Mouse (Mus musculus) limb, embryonic 13.5 days (tissue): ENCODE results near the gene Cdh15. TPM values are rescaled to one million over a fixed set of nuclear protein-coding genes. Genes with fewer than 3 reads are reported as not detected.

Experiments used
- ATAC-seq: fragments of 200-750 bp; cut with Nextera tagmentation; 2 replicates; pipeline ENCODE4 v1.8.0; 2017; ENCODE audit warnings: low read depth, moderate number of reproducible peaks, moderate TSS enrichment; ENCODE audit not compliant: low FRiP score
- H3K27ac ChIP-seq: fragments of 300-500 bp; sonication (generic); 2 replicates; pipeline ENCODE4 v1.5.1; 2015; ENCODE audit warnings: inconsistent platforms, mild to moderate bottlenecking, moderate library complexity
- H3K27me3 ChIP-seq: fragments of 300-500 bp; sonication (generic); 2 replicates; pipeline ENCODE4 v1.6.1; 2015; ENCODE audit warnings: mild to moderate bottlenecking, inconsistent platforms
- H3K36me3 ChIP-seq: fragments of 300-500 bp; sonication (generic); 2 replicates; pipeline ENCODE4 v1.6.1; 2015; ENCODE audit warnings: inconsistent platforms, mild to moderate bottlenecking, moderate library complexity
- H3K4me1 ChIP-seq: fragments of 300-500 bp; sonication (generic); 2 replicates; pipeline ENCODE4 v1.6.1; 2015; ENCODE audit warnings: inconsistent platforms
- H3K4me2 ChIP-seq: fragments of 300-500 bp; sonication (generic); replicated peaks from 2 replicates; pipeline ENCODE4 v1.6.1; 2015; ENCODE audit warnings: inconsistent platforms, mild to moderate bottlenecking, moderate library complexity
- H3K4me3 ChIP-seq: fragments of 300-500 bp; sonication (generic); 2 replicates; pipeline ENCODE4 v1.5.1; 2015; ENCODE audit warnings: moderate library complexity, mild to moderate bottlenecking, inconsistent platforms
- H3K9ac ChIP-seq: fragments of 300-500 bp; sonication (generic); 2 replicates; pipeline ENCODE4 v1.6.1; 2015; ENCODE audit warnings: mild to moderate bottlenecking, inconsistent platforms
- H3K9me3 ChIP-seq: fragments of 300-500 bp; sonication (generic); 2 replicates; pipeline ENCODE4 v1.6.1; 2016; ENCODE audit warnings: inconsistent platforms
- WGBS: fragments of 180-500 bp; shearing (Covaris S2); methylation state at CpG from one replicate; pipeline ENCODE4 v1.1.7; 2015; 5-methylcytosine and 5-hydroxymethylcytosine counted together
- polyA plus RNA-seq: library from polyadenylated mRNA; unstranded; fragments of >200 nt; fragmentation: Nextera tagmentation; extraction: Ambion mirVana; gene quantifications from 2 replicates; pipeline ENCODE4 v1.2.1, GENCODE M21; 2015

Cdh15 gene
- 27.2 and 28.6 TPM in 2 replicates for polyA plus RNA-seq

GRCm38 (mm10) chr8:122847829-122848561, at the start of gene Cdh15:
Cdh15 (plus strand) TSS chr8:122847966.
- WGBS, result 15% methylated on average over 17 of the region's 18 CpGs
- ATAC-seq, result peak; percentile 90
- Histone ChIP-seq H3K4me2 (peak within 1 kb of the TSS; percentile 49), H3K4me1 (peaks cover 12% of the 10 kb centered on the region), H3K27me3 (0 out of 2 replicates have a peak, but pooled peaks cover 4% of the 10 kb centered on the region), H3K9ac (peak within 1 kb of the TSS; percentile 43; the same call in 1 of the 2 replicates), H3K9me3 (no peaks in the 10 kb centered on the region), H3K27ac (peak within 1 kb of the TSS; percentile 29), H3K4me3 (peak within 1 kb of the TSS; percentile 32), H3K36me3 (no peaks in the 10 kb centered on the region)

GRCm38 (mm10) chr8:122803906-122804761, 43.6 kb upstream of the Cdh15 start:
- H3K36me3 ChIP-seq, result peaks cover 11% of the 10 kb centered on the region; the same call in 1 of the 2 replicates
- no peak for ATAC-seq
- peaks cover 45% of the 10 kb centered on the region for H3K4me1 ChIP-seq
- 24% methylated on average over 15 of the region's 15 CpGs for WGBS
- no peak overlapping the region for H3K4me3 ChIP-seq
- H3K9ac ChIP-seq, result peak overlapping the region; percentile 43; the same call in 1 of the 2 replicates
- no peaks in the 10 kb centered on the region for H3K9me3 ChIP-seq
- no peaks in the 10 kb centered on the region for H3K27me3 ChIP-seq
- H3K27ac ChIP-seq, result no peak overlapping the region
- H3K4me2 ChIP-seq, result no peak overlapping the region

GRCm38 (mm10) chr8:122805349-122805748, 42.4 kb upstream of the Cdh15 start:
- WGBS, result 44% methylated on average over 3 of the region's 3 CpGs

GRCm38 (mm10) chr8:122806956-122807538, 40.7 kb upstream of the Cdh15 start:
- Histone ChIP-seq H3K36me3 (peaks cover 20% of the 10 kb centered on the region), H3K4me3 (no peak overlapping the region), H3K27me3 (no peaks in the 10 kb centered on the region), H3K9ac (peak overlapping the region; percentile 32; the same call in 1 of the 2 replicates), H3K4me2 (no peak overlapping the region), H3K9me3 (no peaks in the 10 kb centered on the region), H3K27ac (no peak overlapping the region), H3K4me1 (peaks cover 45% of the 10 kb centered on the region)
- no peak for ATAC-seq
- WGBS, result 58% methylated on average over 7 of the region's 7 CpGs

More at GRCm38 (mm10) chr8:122805349-122805748, 42.4 kb upstream of the Cdh15 start:
- Histone ChIP-seq H3K27me3 (no peaks in the 10 kb centered on the region), H3K4me2 (no peak overlapping the region), H3K9ac (0 out of 2 replicates have a peak overlapping the region, but pooled peaks have one; percentile 39), H3K27ac (peak overlapping the region; percentile 6; the same call in 1 of the 2 replicates), H3K36me3 (peaks cover 9% of the 10 kb centered on the region), H3K4me1 (peaks cover 45% of the 10 kb centered on the region), H3K4me3 (no peak overlapping the region), H3K9me3 (no peaks in the 10 kb centered on the region)
- ATAC-seq, result no peak

GRCm38 (mm10) chr8:122807907-122808306, 39.9 kb upstream of the Cdh15 start:
- Histone ChIP-seq H3K36me3 (peaks cover 23% of the 10 kb centered on the region), H3K9me3 (no peaks in the 10 kb centered on the region), H3K27me3 (no peaks in the 10 kb centered on the region), H3K9ac (no peak overlapping the region), H3K4me2 (no peak overlapping the region), H3K4me3 (no peak overlapping the region), H3K4me1 (peaks cover 45% of the 10 kb centered on the region), H3K27ac (no peak overlapping the region)
- no peak for ATAC-seq
- 80% methylated on average over 4 of the region's 4 CpGs for WGBS

GRCm38 (mm10) chr8:122810376-122810775, 37.4 kb upstream of the Cdh15 start:
- H3K27ac ChIP-seq, result no peak overlapping the region
- no peak overlapping the region for H3K4me3 ChIP-seq
- no peak overlapping the region for H3K4me2 ChIP-seq
- H3K36me3 ChIP-seq, result peaks cover 35% of the 10 kb centered on the region
- H3K27me3 ChIP-seq, result no peaks in the 10 kb centered on the region
- ATAC-seq, result no peak
- H3K4me1 ChIP-seq, result peaks cover 26% of the 10 kb centered on the region
- H3K9me3 ChIP-seq, result no peaks in the 10 kb centered on the region
- WGBS, result 78% methylated on average over 8 of the region's 8 CpGs
- peak overlapping the region; percentile 19; the same call in 1 of the 2 replicates for H3K9ac ChIP-seq

GRCm38 (mm10) chr8:122811870-122812494, 35.8 kb upstream of the Cdh15 start:
- peaks cover 44% of the 10 kb centered on the region for H3K36me3 ChIP-seq
- no peak overlapping the region for H3K27ac ChIP-seq
- no peaks in the 10 kb centered on the region for H3K27me3 ChIP-seq
- ATAC-seq, result no peak
- no peak overlapping the region for H3K9ac ChIP-seq
- H3K4me3 ChIP-seq, result no peak overlapping the region
- peaks cover 13% of the 10 kb centered on the region for H3K4me1 ChIP-seq
- no peaks in the 10 kb centered on the region for H3K9me3 ChIP-seq
- 82% methylated on average over 16 of the region's 16 CpGs for WGBS
- no peak overlapping the region for H3K4me2 ChIP-seq

- Histone ChIP-seq H3K9ac (no peak overlapping the region), H3K4me2 (no peak overlapping the region), H3K27ac (no peak overlapping the region), H3K27me3 (no peaks in the 10 kb centered on the region), H3K4me1 (peaks cover 6% of the 10 kb centered on the region; the same call in 1 of the 2 replicates), H3K36me3 (peaks cover 51% of the 10 kb centered on the region), H3K4me3 (no peak overlapping the region), H3K9me3 (no peaks in the 10 kb centered on the region)
- 76% methylated on average over 14 of the region's 14 CpGs for WGBS
- ATAC-seq, result no peak
These were observed 35.0 kb upstream of the Cdh15 start for GRCm38 (mm10) chr8:122812610-122813250.

GRCm38 (mm10) chr8:122814608-122815007, 33.2 kb upstream of the Cdh15 start:
- Histone ChIP-seq H3K4me2 (no peak overlapping the region), H3K4me3 (no peak overlapping the region), H3K27ac (no peak overlapping the region), H3K36me3 (peaks cover 51% of the 10 kb centered on the region), H3K27me3 (no peaks in the 10 kb centered on the region), H3K9me3 (no peaks in the 10 kb centered on the region), H3K9ac (0 out of 2 replicates have a peak overlapping the region, but pooled peaks have one; percentile 8), H3K4me1 (no peaks in the 10 kb centered on the region)
- 34% methylated on average over 7 of the region's 7 CpGs for WGBS
- ATAC-seq, result no peak

GRCm38 (mm10) chr8:122816965-122817364, 30.8 kb upstream of the Cdh15 start:
- ATAC-seq, result no peak
- WGBS, result 92% methylated on average over 6 of the region's 6 CpGs
- Histone ChIP-seq H3K36me3 (peaks cover 38% of the 10 kb centered on the region), H3K27ac (no peak overlapping the region), H3K27me3 (no peaks in the 10 kb centered on the region), H3K4me2 (no peak overlapping the region), H3K9me3 (no peaks in the 10 kb centered on the region), H3K9ac (no peak overlapping the region; the same call in 1 of the 2 replicates), H3K4me3 (no peak overlapping the region), H3K4me1 (no peaks in the 10 kb centered on the region)
